Mouse (Mus musculus): Measurements from ENCODE around the gene Ccpg1os. TPM values are rescaled to one million over a fixed set of nuclear protein-coding genes. Genes with fewer than 3 reads are reported as not detected.

The Ccpg1os gene
- total and polyA plus RNA-seq, 3 experiments = 2.3 to 4.6 TPM; not detected in 1

GRCm38 (mm10) chr9:72936301-72936700, 48.9 kb downstream of the Ccpg1os start:
- Histone ChIP-seq H3K27ac (ENCODE audit: control insufficient read depth, low read depth, low read length) (no peak overlapping the region), H3K9me3 (replicated peaks; ENCODE audit: insufficient read depth, low read length) (no peaks in the 10 kb centered on the region), H3K79me2 (ENCODE audit: control insufficient read depth, insufficient read depth, low read length, poor library complexity) (no peaks in the 10 kb centered on the region), H3K4me3 (ENCODE audit: control insufficient read depth in 1 of 2, insufficient read depth in 1 of 2, low read depth in 2 of 2, low read length in 2 of 2) (no peak overlapping the region), H3K27me3 (ENCODE audit: control insufficient read depth in 1 of 2, insufficient read depth in 2 of 2, low read length in 2 of 2) (peaks cover 0 to 4% of the 10 kb centered on the region in 2 experiments; a peak in 3 of 4 replicates), H3K4me1 (ENCODE audit: control insufficient read depth in 1 of 2, insufficient read depth in 2 of 2, low read length in 2 of 2) (no peaks in the 10 kb centered on the region), H3K36me3 (ENCODE audit: control insufficient read depth in 1 of 2, insufficient read depth in 2 of 2, low read length in 2 of 2) (no peaks in the 10 kb centered on the region), H3K9ac (ENCODE audit: control insufficient read depth, low read depth, low read length, poor library complexity, severe bottlenecking) (no peak overlapping the region)
- no peak for TF ChIP-seq E2F4 (IDR thresholded peaks at IDR 0.05; ENCODE audit: borderline replicate concordance, low read depth, low read length)
- no peak for TF ChIP-seq NRF1 (IDR thresholded peaks at IDR 0.05; ENCODE audit: insufficient read depth, low read depth, low read length, poor library complexity, severe bottlenecking)
- TF ChIP-seq MAX (IDR thresholded peaks at IDR 0.05; ENCODE audit: low read length) = no peak
- TF ChIP-seq MAFK (IDR thresholded peaks at IDR 0.05; ENCODE audit: borderline replicate concordance, low read depth, low read length) = no peak
- TF ChIP-seq POLR2AphosphoS5 (IDR thresholded peaks at IDR 0.05; ENCODE audit: borderline replicate concordance, low read depth, low read length) = no peak
- no peak for TF ChIP-seq GABPA (IDR thresholded peaks at IDR 0.05; ENCODE audit: low read depth, low read length)
- no peak for TF ChIP-seq SMC3 (IDR thresholded peaks at IDR 0.05; ENCODE audit: low read depth, low read length)
- no peak for TF ChIP-seq MAZ (IDR thresholded peaks at IDR 0.05; ENCODE audit: low read depth, low read length)
- TF ChIP-seq BHLHE40 (IDR thresholded peaks at IDR 0.05; ENCODE audit: borderline replicate concordance, low read depth, low read length) = no peak
- TF ChIP-seq MEF2A (IDR thresholded peaks at IDR 0.05; ENCODE audit: extremely low read depth, insufficient replicate concordance, low read depth, low read length, poor library complexity, severe bottlenecking) = no peak
- no peak for TF ChIP-seq POLR2AphosphoS2 (IDR thresholded peaks at IDR 0.05; ENCODE audit: low read length)
- no peak for DNase-seq (ENCODE audit: low read depth, low spot score)

- H3K27me3 ChIP-seq (ENCODE audit: control insufficient read depth in 1 of 2, insufficient read depth in 2 of 2, low read length in 2 of 2) = peaks cover 3 to 5% of the 10 kb centered on the region in 2 experiments; a peak in 3 of 4 replicates
- H3K4me3 ChIP-seq (ENCODE audit: control insufficient read depth in 1 of 2, insufficient read depth in 1 of 2, low read depth in 2 of 2, low read length in 2 of 2) = no peak overlapping the region
- TF ChIP-seq CTCF (IDR thresholded peaks at IDR 0.05 in 2 of 3, conservative IDR thresholded peaks at IDR 0.05 in 1 of 3; ENCODE audit: control insufficient read depth in 1 of 3, insufficient read depth in 1 of 3, low read depth in 2 of 3, low read length in 3 of 3, poor library complexity in 1 of 3, severe bottlenecking in 1 of 3) (peak; percentile 39 to 48 (median 46); a peak in 5 of 6 replicates), RAD21 (IDR thresholded peaks at IDR 0.05; ENCODE audit: low read depth, low read length) (peak; percentile 28), SMC3 (IDR thresholded peaks at IDR 0.05; ENCODE audit: low read depth, low read length) (peak; percentile 46), POLR2A (IDR thresholded peaks at IDR 0.05; ENCODE audit: control insufficient read depth in 1 of 2, insufficient read depth in 1 of 2, low read depth in 1 of 2, low read length in 2 of 2, poor library complexity in 1 of 2) (no peak)
- peak; percentile 46 for DNase-seq (ENCODE audit: low read depth, low spot score)
- no peaks in the 10 kb centered on the region for H3K4me1 ChIP-seq (ENCODE audit: control insufficient read depth in 1 of 2, insufficient read depth in 2 of 2, low read length in 2 of 2)
- no peaks in the 10 kb centered on the region for H3K9me3 ChIP-seq (replicated peaks; ENCODE audit: insufficient read depth, low read length)
- no peaks in the 10 kb centered on the region for H3K36me3 ChIP-seq (ENCODE audit: control insufficient read depth in 1 of 2, insufficient read depth in 2 of 2, low read length in 2 of 2)
- no peak overlapping the region for H3K27ac ChIP-seq (ENCODE audit: control insufficient read depth, low read depth, low read length)
- H3K9ac ChIP-seq (ENCODE audit: control insufficient read depth, low read depth, low read length, poor library complexity, severe bottlenecking) = no peak overlapping the region
- no peaks in the 10 kb centered on the region for H3K79me2 ChIP-seq (ENCODE audit: control insufficient read depth, insufficient read depth, low read length, poor library complexity)
Measured at GRCm38 (mm10) chr9:72935309-72935708, 49.9 kb downstream of the Ccpg1os start.

Data from MEL (cell line).